Mouse (Mus musculus) lung, embryonic 16.5 days (tissue): Measurements from ENCODE around the gene Ppp2r1b. TPM values are rescaled to one million over a fixed set of nuclear protein-coding genes. Genes with fewer than 3 reads are reported as not detected.

Experiments used
- ATAC-seq: fragments of 200-750 bp; cut with Nextera tagmentation; 2 replicates; pipeline ENCODE4 v1.8.0; 2017; ENCODE audit warnings: low read depth, mild to moderate bottlenecking, moderate library complexity
- H3K27ac ChIP-seq: fragments of 300-500 bp; sonication (generic); 2 replicates; pipeline ENCODE4 v1.5.1; 2014; ENCODE audit warnings: mild to moderate bottlenecking, control low read depth, low read length
- H3K27me3 ChIP-seq: fragments of 300-500 bp; sonication (generic); 2 replicates; pipeline ENCODE4 v1.6.1; 2014; ENCODE audit warnings: low read depth, low read length, mixed read lengths; ENCODE audit not compliant: control insufficient read depth, insufficient read depth
- H3K36me3 ChIP-seq: fragments of 300-500 bp; sonication (generic); 2 replicates; pipeline ENCODE4 v1.6.1; 2014; ENCODE audit warnings: low read length; ENCODE audit not compliant: control insufficient read depth, insufficient read depth
- H3K4me1 ChIP-seq: fragments of 300-500 bp; sonication (generic); replicated peaks from 2 replicates; pipeline ENCODE4 v1.6.1; 2014; ENCODE audit warnings: low read length, mixed read lengths; ENCODE audit not compliant: control insufficient read depth, insufficient read depth
- H3K4me2 ChIP-seq: fragments of 300-500 bp; sonication (generic); 2 replicates; pipeline ENCODE4 v1.6.1; 2014; ENCODE audit warnings: low read depth, low read length, control low read depth
- H3K4me3 ChIP-seq: fragments of 300-500 bp; sonication (generic); 2 replicates; pipeline ENCODE4 v1.5.1; 2014; ENCODE audit warnings: mild to moderate bottlenecking, low read length, control low read depth
- H3K9ac ChIP-seq: fragments of 300-500 bp; sonication (generic); 2 replicates; pipeline ENCODE4 v1.6.1; 2014; ENCODE audit warnings: low read length, control low read depth
- H3K9me3 ChIP-seq: fragments of 300-500 bp; sonication (generic); 2 replicates; pipeline ENCODE4 v1.6.1; 2016; ENCODE audit warnings: low read length; ENCODE audit not compliant: control insufficient read depth
- WGBS: fragments of 180-500 bp; shearing (Covaris S2); extraction: QIAGEN DNeasy Blood & Tissue Kit; methylation state at CpG from one replicate; pipeline ENCODE4 v1.1.7; 2014; 5-methylcytosine and 5-hydroxymethylcytosine counted together
- polyA plus RNA-seq: library from polyadenylated mRNA; unstranded; fragments of >200 nt; fragmentation: Nextera tagmentation; extraction: Ambion mirVana; gene quantifications from 2 replicates; pipeline ENCODE4 v1.2.1, GENCODE M21; 2015

Gene Ppp2r1b
- polyA plus RNA-seq, 1 experiment from 2014 or later, result 60.3 TPM

- Histone ChIP-seq H3K4me3 (no peak overlapping the region), H3K9ac (no peak overlapping the region), H3K9me3 (no peaks in the 10 kb centered on the region), H3K27ac (no peak overlapping the region), H3K36me3 (peaks cover 5% of the 10 kb centered on the region; the same call in 1 of the 2 replicates), H3K4me2 (no peak overlapping the region), H3K4me1 (peaks cover 25% of the 10 kb centered on the region), H3K27me3 (no peaks in the 10 kb centered on the region)
- no peak for ATAC-seq
- WGBS, result 60% methylated on average over 5 of the region's 5 CpGs
Observed at GRCm38 (mm10) chr9:50848821-50849220, 3.7 kb downstream of the Ppp2r1b start.

- Histone ChIP-seq H3K27ac (no peak overlapping the region), H3K9ac (no peak overlapping the region), H3K36me3 (0 out of 2 replicates have a peak, but pooled peaks cover 2% of the 10 kb centered on the region), H3K27me3 (no peaks in the 10 kb centered on the region), H3K4me2 (peak overlapping the region; percentile 18; the same call in 1 of the 2 replicates), H3K4me3 (no peak overlapping the region), H3K9me3 (no peaks in the 10 kb centered on the region), H3K4me1 (peaks cover 25% of the 10 kb centered on the region)
- peak; percentile 76 for ATAC-seq
- WGBS, result 16% methylated on average over 8 of the region's 8 CpGs
Observed at GRCm38 (mm10) chr9:50849249-50849648, 4.1 kb downstream of the Ppp2r1b start.

- Histone ChIP-seq H3K36me3 (0 out of 2 replicates have a peak, but pooled peaks cover 2% of the 10 kb centered on the region), H3K27me3 (no peaks in the 10 kb centered on the region), H3K4me2 (peak overlapping the region; percentile 18), H3K27ac (peak overlapping the region; percentile 41; the same call in 1 of the 2 replicates), H3K4me1 (peaks cover 25% of the 10 kb centered on the region), H3K9me3 (no peaks in the 10 kb centered on the region), H3K9ac (no peak overlapping the region), H3K4me3 (no peak overlapping the region)
- ATAC-seq, result peak; percentile 41
- 47% methylated on average over 9 of the region's 9 CpGs for WGBS
Observed at GRCm38 (mm10) chr9:50849755-50850154, 4.7 kb downstream of the Ppp2r1b start.

- Histone ChIP-seq H3K36me3 (0 out of 2 replicates have a peak, but pooled peaks cover 2% of the 10 kb centered on the region), H3K4me2 (peak overlapping the region; percentile 18), H3K27me3 (no peaks in the 10 kb centered on the region), H3K4me3 (no peak overlapping the region; the same call in 1 of the 2 replicates), H3K9ac (no peak overlapping the region), H3K9me3 (no peaks in the 10 kb centered on the region), H3K27ac (peak overlapping the region; percentile 41; the same call in 1 of the 2 replicates), H3K4me1 (peaks cover 25% of the 10 kb centered on the region)
- WGBS, result 21% methylated on average over 11 of the region's 11 CpGs
- ATAC-seq, result 0 out of 2 replicates have a peak, but pooled peaks have one; percentile 16
Observed at GRCm38 (mm10) chr9:50850271-50850670, 5.2 kb downstream of the Ppp2r1b start.

GRCm38 (mm10) chr9:50850713-50851112 is 5.6 kb downstream of the Ppp2r1b start:
- Histone ChIP-seq H3K9ac (0 out of 2 replicates have a peak overlapping the region, but pooled peaks have one; percentile 5), H3K4me1 (peaks cover 25% of the 10 kb centered on the region), H3K4me2 (peak overlapping the region; percentile 18), H3K27me3 (no peaks in the 10 kb centered on the region), H3K36me3 (no peaks in the 10 kb centered on the region), H3K27ac (no peak overlapping the region; the same call in 1 of the 2 replicates), H3K4me3 (no peak overlapping the region; the same call in 1 of the 2 replicates), H3K9me3 (no peaks in the 10 kb centered on the region)
- no peak for ATAC-seq
- 25% methylated on average over 8 of the region's 8 CpGs for WGBS

- H3K27me3 ChIP-seq, result no peaks in the 10 kb centered on the region
- H3K4me3 ChIP-seq, result no peak overlapping the region
- no peaks in the 10 kb centered on the region for H3K9me3 ChIP-seq
- H3K27ac ChIP-seq, result no peak overlapping the region
- WGBS, result 48% methylated on average over 17 of the region's 17 CpGs
- H3K9ac ChIP-seq, result no peak overlapping the region
- peaks cover 21% of the 10 kb centered on the region for H3K4me1 ChIP-seq
- peak overlapping the region; percentile 12; the same call in 1 of the 2 replicates for H3K4me2 ChIP-seq
- no peaks in the 10 kb centered on the region for H3K36me3 ChIP-seq
- ATAC-seq, result no peak
Observed at GRCm38 (mm10) chr9:50852634-50853349, 7.7 kb downstream of the Ppp2r1b start.

GRCm38 (mm10) chr9:50854376-50854775 is 9.3 kb downstream of the Ppp2r1b start:
- Histone ChIP-seq H3K9me3 (no peaks in the 10 kb centered on the region), H3K4me3 (no peak overlapping the region), H3K27me3 (no peaks in the 10 kb centered on the region), H3K36me3 (0 out of 2 replicates have a peak, but pooled peaks cover 1% of the 10 kb centered on the region), H3K9ac (no peak overlapping the region), H3K27ac (no peak overlapping the region), H3K4me2 (no peak overlapping the region), H3K4me1 (peaks cover 25% of the 10 kb centered on the region)
- ATAC-seq, result no peak
- WGBS, result 80% methylated on average over 8 of the region's 8 CpGs

- H3K4me2 ChIP-seq, result no peak overlapping the region
- 0 out of 2 replicates have a peak, but pooled peaks cover 5% of the 10 kb centered on the region for H3K36me3 ChIP-seq
- H3K27me3 ChIP-seq, result no peaks in the 10 kb centered on the region
- no peaks in the 10 kb centered on the region for H3K9me3 ChIP-seq
- H3K27ac ChIP-seq, result no peak overlapping the region
- H3K9ac ChIP-seq, result no peak overlapping the region
- H3K4me3 ChIP-seq, result no peak overlapping the region
- ATAC-seq, result no peak
- H3K4me1 ChIP-seq, result peaks cover 17% of the 10 kb centered on the region
- WGBS, result 89% methylated on average over 5 of the region's 5 CpGs
Observed at GRCm38 (mm10) chr9:50855133-50855766, 10.1 kb downstream of the Ppp2r1b start.

- Histone ChIP-seq H3K9me3 (no peaks in the 10 kb centered on the region), H3K27ac (no peak overlapping the region), H3K4me2 (peak overlapping the region; percentile 71; the same call in 1 of the 2 replicates), H3K27me3 (no peaks in the 10 kb centered on the region), H3K4me3 (no peak overlapping the region), H3K9ac (no peak overlapping the region), H3K4me1 (peaks cover 12% of the 10 kb centered on the region; the same call in 1 of the 2 replicates), H3K36me3 (peaks cover 9% of the 10 kb centered on the region; the same call in 1 of the 2 replicates)
- 62% methylated on average over 5 of the region's 5 CpGs for WGBS
- ATAC-seq, result no peak
Observed at GRCm38 (mm10) chr9:50855780-50856179, 10.7 kb downstream of the Ppp2r1b start.
